Mouse (Mus musculus) midbrain, embryonic 14.5 days (tissue): ENCODE data around the gene Stkld1. TPM values are rescaled to one million over a fixed set of nuclear protein-coding genes. Genes with fewer than 3 reads are reported as not detected.
"Not testable (repeated sequence)": the region's sequence is repeated elsewhere in the genome, so short reads cannot be mapped to it uniquely, and the experiment has no call there.

Source experiments
- ATAC-seq: fragments of 200-750 bp; cut with Nextera tagmentation; 2 replicates; pipeline ENCODE4 v1.8.0; 2017; ENCODE audit warnings: moderate number of reproducible peaks, moderate library complexity; ENCODE audit not compliant: low FRiP score, low TSS enrichment
- DNase-seq: peaks from one replicate; pipeline ENCODE4 v3.0.0-alpha.2; 2015
- H3K27ac ChIP-seq: fragments of 300-500 bp; sonication (generic); replicated peaks from 2 replicates; pipeline ENCODE4 v1.5.1; 2014; ENCODE audit warnings: mild to moderate bottlenecking, low read depth, low read length, moderate library complexity
- H3K27me3 ChIP-seq: fragments of 300-500 bp; sonication (generic); 2 replicates; pipeline ENCODE4 v1.6.1; 2014; ENCODE audit warnings: low read length, control low read depth, mixed read lengths; ENCODE audit not compliant: control insufficient read depth, insufficient read depth
- H3K36me3 ChIP-seq: fragments of 300-500 bp; sonication (generic); 2 replicates; pipeline ENCODE4 v1.6.1; 2014; ENCODE audit warnings: low read length, control low read depth; ENCODE audit not compliant: control insufficient read depth, insufficient read depth
- H3K4me1 ChIP-seq: fragments of 300-500 bp; sonication (generic); 2 replicates; pipeline ENCODE4 v1.6.1; 2014; ENCODE audit warnings: mild to moderate bottlenecking, antibody characterized with exemption, low read length, control low read depth; ENCODE audit not compliant: control insufficient read depth, insufficient read depth
- H3K4me2 ChIP-seq: fragments of 300-500 bp; sonication (generic); 2 replicates; pipeline ENCODE4 v1.6.1; 2014; ENCODE audit warnings: mild to moderate bottlenecking, low read length, moderate library complexity
- H3K4me3 ChIP-seq: fragments of 300-500 bp; sonication (generic); replicated peaks from 2 replicates; pipeline ENCODE4 v1.5.1; 2014; ENCODE audit warnings: low read depth, low read length
- H3K9ac ChIP-seq: fragments of 300-500 bp; sonication (generic); replicated peaks from 2 replicates; pipeline ENCODE4 v1.6.1; 2014; ENCODE audit warnings: mild to moderate bottlenecking, low read length, moderate library complexity
- H3K9me3 ChIP-seq: fragments of 300-500 bp; sonication (generic); 2 replicates; pipeline ENCODE4 v1.6.1; 2016; ENCODE audit warnings: low read length, control low read depth, mixed read lengths; ENCODE audit not compliant: control insufficient read depth
- WGBS: fragments of 180-500 bp; shearing (Covaris S2); extraction: QIAGEN DNeasy Blood & Tissue Kit; methylation state at CpG from one replicate; pipeline ENCODE4 v1.1.7; 2014; 5-methylcytosine and 5-hydroxymethylcytosine counted together
- polyA plus RNA-seq: library from polyadenylated mRNA; unstranded; fragments of >200 nt; fragmentation: Nextera tagmentation; extraction: Ambion mirVana; gene quantifications from 2 replicates; pipeline ENCODE4 v1.2.1, GENCODE M21; 2014

The Stkld1 gene
- polyA plus RNA-seq = 0.28 and 0.62 TPM in 2 replicates

- ATAC-seq (peak; percentile 94), DNase-seq (peak; percentile 97)
- Histone ChIP-seq H3K36me3 (peaks cover 24% of the 10 kb centered on the region), H3K27me3 (no peaks in the 10 kb centered on the region), H3K27ac (peak within 1 kb of the TSS; percentile 78), H3K9me3 (no peaks in the 10 kb centered on the region), H3K9ac (peak within 1 kb of the TSS; percentile 98), H3K4me3 (peak within 1 kb of the TSS; percentile 91), H3K4me1 (peaks cover 17% of the 10 kb centered on the region), H3K4me2 (peak within 1 kb of the TSS; percentile 94)
- 1% methylated on average over 65 of the region's 70 CpGs for WGBS
These were observed at the start of gene Stkld1, which contains the start of gene Surf4 for GRCm38 (mm10) chr2:26933304-26934055. Gene Stkld1, plus strand, starts transcription at chr2:26934047. Gene Surf4, minus strand, starts transcription at chr2:26933928.

GRCm38 (mm10) chr2:26885541-26885940, 48.3 kb upstream of the Stkld1 start:
- H3K9me3 ChIP-seq, H3K4me1 ChIP-seq, H3K27me3 ChIP-seq, H3K4me3 ChIP-seq, H3K27ac ChIP-seq, DNase-seq, ATAC-seq, H3K9ac ChIP-seq, H3K4me2 ChIP-seq: not testable (repeated sequence)
- H3K36me3 ChIP-seq = peaks cover 20% of the 10 kb centered on the region
- 67% methylated on average over 2 of the region's 2 CpGs for WGBS

- H3K9me3 ChIP-seq, DNase-seq, ATAC-seq, H3K4me1 ChIP-seq, H3K4me2 ChIP-seq, H3K27ac ChIP-seq, H3K4me3 ChIP-seq, H3K9ac ChIP-seq, H3K27me3 ChIP-seq: not testable (repeated sequence)
- peaks cover 27% of the 10 kb centered on the region for H3K36me3 ChIP-seq
- WGBS = 40% methylated on average over 4 of the region's 4 CpGs
These were observed 47.7 kb upstream of the Stkld1 start for GRCm38 (mm10) chr2:26886170-26886569.

GRCm38 (mm10) chr2:26895898-26896297, 37.9 kb upstream of the Stkld1 start:
- WGBS = 96% methylated on average over 4 of the region's 4 CpGs
- Histone ChIP-seq H3K36me3 (peaks cover 83% of the 10 kb centered on the region), H3K9me3 (no peaks in the 10 kb centered on the region), H3K27ac (no peak overlapping the region), H3K4me2 (no peak overlapping the region), H3K4me3 (no peak overlapping the region), H3K4me1 (no peaks in the 10 kb centered on the region), H3K9ac (no peak overlapping the region), H3K27me3 (no peaks in the 10 kb centered on the region)
- ATAC-seq = no peak
- no peak for DNase-seq

- Histone ChIP-seq H3K9ac (no peak overlapping the region), H3K36me3 (peaks cover 58% of the 10 kb centered on the region), H3K27ac (no peak overlapping the region), H3K27me3 (no peaks in the 10 kb centered on the region), H3K4me2 (no peak overlapping the region), H3K4me3 (no peak overlapping the region), H3K4me1 (peaks cover 18% of the 10 kb centered on the region), H3K9me3 (no peaks in the 10 kb centered on the region)
- 79% methylated on average over 1 of the region's 1 CpGs for WGBS
- ATAC-seq (no peak), DNase-seq (no peak)
These were observed 33.1 kb upstream of the Stkld1 start for GRCm38 (mm10) chr2:26900731-26901130.

GRCm38 (mm10) chr2:26901834-26902400, 31.9 kb upstream of the Stkld1 start:
- no peaks in the 10 kb centered on the region for H3K9me3 ChIP-seq
- DNase-seq (no peak), ATAC-seq (no peak)
- H3K4me2 ChIP-seq = peak overlapping the region; percentile 86
- H3K27ac ChIP-seq = peak overlapping the region; percentile 86; the same call in 1 of the 2 replicates
- no peaks in the 10 kb centered on the region for H3K27me3 ChIP-seq
- peaks cover 59% of the 10 kb centered on the region for H3K36me3 ChIP-seq
- 18% methylated on average over 7 of the region's 7 CpGs for WGBS
- H3K4me3 ChIP-seq = peak overlapping the region; percentile 88
- peak overlapping the region; percentile 81 for H3K9ac ChIP-seq
- peaks cover 18% of the 10 kb centered on the region for H3K4me1 ChIP-seq

- peak; percentile 98 for DNase-seq
- peak; percentile 92 for ATAC-seq
- H3K4me3 ChIP-seq = peak within 1 kb of the TSS; percentile 88
- WGBS = under 1% methylated on average over 41 of the region's 41 CpGs
- H3K4me1 ChIP-seq = peaks cover 18% of the 10 kb centered on the region
- H3K27ac ChIP-seq = peak within 1 kb of the TSS; percentile 86
- H3K27me3 ChIP-seq = no peaks in the 10 kb centered on the region
- no peaks in the 10 kb centered on the region for H3K9me3 ChIP-seq
- H3K36me3 ChIP-seq = peaks cover 59% of the 10 kb centered on the region
- H3K4me2 ChIP-seq = peak within 1 kb of the TSS; percentile 86
- H3K9ac ChIP-seq = peak within 1 kb of the TSS; percentile 81
These were observed 31.2 kb upstream of the Stkld1 start, which contains the start of gene Surf6 for GRCm38 (mm10) chr2:26902467-26903220. Gene Surf6, minus strand, starts transcription at chr2:26902879.

GRCm38 (mm10) chr2:26903311-26903710, 30.5 kb upstream of the Stkld1 start:
- peak overlapping the region; percentile 88 for H3K4me3 ChIP-seq
- H3K27me3 ChIP-seq = no peaks in the 10 kb centered on the region
- peak overlapping the region; percentile 86 for H3K27ac ChIP-seq
- peak overlapping the region; percentile 86 for H3K4me2 ChIP-seq
- H3K4me1 ChIP-seq = peaks cover 18% of the 10 kb centered on the region
- no peak for ATAC-seq
- H3K9ac ChIP-seq = peak overlapping the region; percentile 69
- 10% methylated on average over 7 of the region's 7 CpGs for WGBS
- DNase-seq = no peak
- H3K36me3 ChIP-seq = peaks cover 59% of the 10 kb centered on the region
- H3K9me3 ChIP-seq = no peaks in the 10 kb centered on the region
